Mouse (Mus musculus) CD4-positive naive resting alpha-beta T cell, adult 57 days (primary cell): ENCODE data around the gene Spdye4a. TPM values are rescaled to one million over a fixed set of nuclear protein-coding genes. Genes with fewer than 3 reads are reported as not detected.

Source experiments
- total RNA-seq: library from RNA; stranded (reverse); gene quantifications from one replicate; pipeline ENCODE4 v1.2.4, GENCODE M21; 2023

Gene Spdye4a
- total RNA-seq = not detected

GRCm38 (mm10) chr5:143226790-143227189, at the start of gene Spdye4a:
Spdye4a (minus strand) TSS chr5:143226890.

GRCm38 (mm10) chr5:143269363-143270150, 42.9 kb upstream of the Spdye4a start, which contains the start of gene Zfp316:
Zfp316 (minus strand) TSS chr5:143270022.

DNA sequence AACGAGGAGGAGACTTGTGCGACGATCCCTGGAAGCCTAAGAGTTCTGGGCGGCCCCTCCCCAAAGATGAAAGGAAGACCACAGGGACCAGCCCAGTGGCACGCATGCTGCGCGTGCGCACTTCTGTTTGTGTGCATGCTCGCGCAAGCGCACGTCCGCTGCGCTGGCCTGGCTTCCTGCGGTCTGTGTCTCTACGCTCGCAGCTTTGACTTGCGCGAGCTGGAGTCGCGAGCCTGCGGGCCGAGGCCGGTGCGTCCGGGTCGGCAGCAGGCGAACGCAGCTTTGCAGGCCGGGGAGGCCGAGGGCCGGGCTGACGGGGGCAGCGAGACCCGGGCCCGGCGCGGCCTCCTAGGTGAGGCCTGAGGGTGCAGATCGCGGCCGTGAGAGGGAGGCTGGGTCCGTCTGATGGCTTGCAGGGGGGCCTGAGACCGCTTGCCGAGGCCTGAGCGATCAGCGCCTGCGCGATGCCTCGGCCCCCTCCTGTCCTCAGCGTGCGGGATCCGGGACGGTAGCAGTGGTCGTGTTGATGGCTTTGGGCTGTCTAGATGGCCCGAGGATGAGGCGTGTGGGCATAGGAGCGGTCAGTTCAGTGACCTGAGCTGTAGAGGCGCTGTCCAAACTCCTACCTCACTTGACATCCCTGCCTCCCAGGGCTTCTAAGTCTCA, 8.5 kb upstream of the Spdye4a start, which contains the start of gene Zfp12:
Gene Zfp12 (plus strand): TSS at position 136 of the 666 bp plus-strand sequence.

DNA sequence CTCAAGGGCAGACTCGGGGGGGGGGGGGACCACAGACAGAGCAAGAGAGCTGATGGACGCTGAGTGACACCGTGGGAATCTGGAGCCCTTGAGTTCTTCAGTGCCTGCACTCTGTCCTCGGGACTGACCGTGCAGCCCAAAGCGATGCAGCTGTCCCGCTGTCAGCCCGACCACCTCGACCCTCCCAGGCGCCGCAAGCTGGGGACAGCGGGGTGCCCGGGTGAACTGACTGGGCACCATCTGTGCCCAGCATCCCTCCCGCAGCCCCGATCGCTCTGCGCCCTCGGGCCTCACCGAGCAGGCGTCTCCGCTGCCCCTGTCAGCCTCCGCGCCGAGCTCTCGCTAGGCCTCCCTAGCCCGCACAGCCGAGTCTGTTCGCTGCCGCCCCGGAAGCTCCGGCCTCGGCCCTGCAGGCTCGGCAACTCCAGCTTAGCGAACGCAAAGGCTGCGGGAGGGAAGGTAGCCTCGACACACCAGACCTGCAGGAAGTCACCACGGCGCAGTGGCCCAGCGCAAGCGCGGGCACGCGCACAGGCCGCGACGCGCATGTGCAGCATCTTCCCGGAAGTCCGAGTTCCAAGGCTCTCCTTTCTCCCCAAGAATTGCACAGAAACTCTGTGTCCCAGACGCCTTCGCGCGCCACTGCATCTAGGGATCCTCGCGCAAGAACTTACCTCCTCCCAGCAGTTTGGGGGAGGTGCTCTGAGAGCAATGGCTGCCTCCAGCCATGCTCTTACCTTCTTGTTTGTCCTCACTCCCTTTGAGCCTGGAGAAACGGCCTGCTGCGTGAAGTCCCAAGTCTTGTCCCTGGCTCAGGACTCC, 46.2 kb downstream of the Spdye4a start, which contains the start of the genes Rbak and Spdye4b:
Gene Rbak (minus strand): TSS at position 521 of the 822 bp plus-strand sequence.
Gene Spdye4b (plus strand): TSS at position 763 of the 822 bp plus-strand sequence.

Other genes with a start within 250 kb of the Spdye4a start
- 11.9 TPM for gene Rnf216, start 113.9 kb downstream of the Spdye4a start, total RNA-seq
- 0.12 TPM for gene Olfr718-ps1, start 79.3 kb downstream of the Spdye4a start, total RNA-seq
- gene Rbak, start 46.1 kb downstream of the Spdye4a start, total RNA-seq = 12.6 TPM
- not detected for gene Spdye4b, start 45.9 kb downstream of the Spdye4a start, total RNA-seq
- gene Zfp12, start 8.3 kb upstream of the Spdye4a start, total RNA-seq = 41.9 TPM
- gene Zfp316, start 43.1 kb upstream of the Spdye4a start, total RNA-seq = 1.4 TPM
- 0.86 TPM for gene Zfp853, start 66.7 kb upstream of the Spdye4a start, total RNA-seq
- 38.4 TPM for gene E130309D02Rik, start 88.5 kb upstream of the Spdye4a start, total RNA-seq
- gene Zdhhc4, start 102.4 kb upstream of the Spdye4a start, total RNA-seq = 56.6 TPM
- not detected for gene Grid2ip, start 130.4 kb upstream of the Spdye4a start, total RNA-seq
- 26.5 TPM for gene Kdelr2, start 176.9 kb upstream of the Spdye4a start, total RNA-seq
- 6.3 TPM for gene Daglb, start 237.7 kb upstream of the Spdye4a start, total RNA-seq